Mouse (Mus musculus) ES-E14 (cell line): ENCODE measurements around the gene Rrp8.

Experiments used
- CHD2 ChIP-seq: IDR thresholded peaks from 2 replicates; pipeline ENCODE4 v1.6.1; 2014; ENCODE audit warnings: mild to moderate bottlenecking, low read depth, low read length, inconsistent platforms
- ZC3H11A ChIP-seq: IDR thresholded peaks from 2 replicates; pipeline ENCODE4 v1.6.1; 2012; ENCODE audit warnings: low read depth, mild to moderate bottlenecking, inconsistent platforms, low read length, borderline replicate concordance
- ZNF384 ChIP-seq: IDR thresholded peaks from 2 replicates; pipeline ENCODE4 v1.6.1; 2012; ENCODE audit warnings: low read depth, low read length, inconsistent platforms

- TF ChIP-seq ZNF384 (no peak), ZC3H11A (no peak), CHD2 (no peak)
Measured at GRCm38 (mm10) chr7:105786506-105787284, 49.5 kb upstream of the Rrp8 start.
